Mouse (Mus musculus) lung, postnatal 25 days (tissue): ENCODE measurements around the gene Tcf3.
A peak's percentile ranks its signal among the peaks of the same experiment; 100 is the strongest.

ENCODE experiments used
- DNase-seq: peaks from one replicate; pipeline ENCODE4 v3.0.0; 2022; ENCODE audit warnings: low spot score

Gene Tcf3

GRCm38 (mm10) chr10:80437973-80438372 is 4.5 kb upstream of the Tcf3 start:
- DNase-seq, result peak; percentile 38

GRCm38 (mm10) chr10:80436276-80436675 is 2.8 kb upstream of the Tcf3 start:
- DNase-seq, result peak; percentile 35

- DNase-seq, result peak; percentile 22
Measured at GRCm38 (mm10) chr10:80435764-80436163, 2.3 kb upstream of the Tcf3 start.

- no peak for DNase-seq
Measured at GRCm38 (mm10) chr10:80434823-80435222, 1.4 kb upstream of the Tcf3 start.

- DNase-seq, result no peak
Measured at GRCm38 (mm10) chr10:80434233-80434592, 766 bp upstream of the Tcf3 start.

GRCm38 (mm10) chr10:80432936-80433512 is 423 bp downstream of the Tcf3 start:
- no peak for DNase-seq

- no peak for DNase-seq
Measured at GRCm38 (mm10) chr10:80432387-80432785, 1.1 kb downstream of the Tcf3 start.

GRCm38 (mm10) chr10:80431570-80432386 is 1.7 kb downstream of the Tcf3 start:
- no peak for DNase-seq

GRCm38 (mm10) chr10:80430375-80430980 is 3.0 kb downstream of the Tcf3 start:
- DNase-seq, result no peak

GRCm38 (mm10) chr10:80429800-80430199 is 3.6 kb downstream of the Tcf3 start:
- DNase-seq, result no peak

GRCm38 (mm10) chr10:80425041-80425440 is 8.4 kb downstream of the Tcf3 start:
- DNase-seq, result no peak

GRCm38 (mm10) chr10:80423562-80423961 is 9.9 kb downstream of the Tcf3 start:
- DNase-seq, result no peak

- no peak for DNase-seq
Measured at GRCm38 (mm10) chr10:80421651-80422472, 11.6 kb downstream of the Tcf3 start.

- DNase-seq, result no peak
Measured at GRCm38 (mm10) chr10:80421208-80421607, 12.2 kb downstream of the Tcf3 start.

GRCm38 (mm10) chr10:80420729-80421128 is 12.7 kb downstream of the Tcf3 start:
- no peak for DNase-seq

GRCm38 (mm10) chr10:80419419-80419818 is 14.0 kb downstream of the Tcf3 start:
- no peak for DNase-seq

GRCm38 (mm10) chr10:80418311-80418710 is 15.1 kb downstream of the Tcf3 start:
- DNase-seq, result peak; percentile 63

- no peak for DNase-seq
Measured at GRCm38 (mm10) chr10:80417841-80418240, 15.6 kb downstream of the Tcf3 start.

- no peak for DNase-seq
Measured at GRCm38 (mm10) chr10:80417371-80417770, 16.1 kb downstream of the Tcf3 start.

- DNase-seq, result no peak
Measured at GRCm38 (mm10) chr10:80415566-80415965, 17.9 kb downstream of the Tcf3 start.

GRCm38 (mm10) chr10:80412656-80413541 is 20.5 kb downstream of the Tcf3 start:
- DNase-seq, result peak; percentile 62
